Mouse (Mus musculus) adrenal gland, postnatal 25 days (tissue): ENCODE data around the gene Tspan9. TPM values are rescaled to one million over a fixed set of nuclear protein-coding genes. Genes with fewer than 3 reads are reported as not detected.

Source experiments
- DNase-seq: peaks from one replicate; pipeline ENCODE4 v3.0.0; 2021; ENCODE audit warnings: mixed read lengths
- total RNA-seq: library from RNA; stranded (reverse); gene quantifications from 2 replicates; pipeline ENCODE4 v1.2.3, GENCODE M21; 2021

The Tspan9 gene
- total RNA-seq, 1 experiment from 2014 or later = 46.6 TPM

DNA sequence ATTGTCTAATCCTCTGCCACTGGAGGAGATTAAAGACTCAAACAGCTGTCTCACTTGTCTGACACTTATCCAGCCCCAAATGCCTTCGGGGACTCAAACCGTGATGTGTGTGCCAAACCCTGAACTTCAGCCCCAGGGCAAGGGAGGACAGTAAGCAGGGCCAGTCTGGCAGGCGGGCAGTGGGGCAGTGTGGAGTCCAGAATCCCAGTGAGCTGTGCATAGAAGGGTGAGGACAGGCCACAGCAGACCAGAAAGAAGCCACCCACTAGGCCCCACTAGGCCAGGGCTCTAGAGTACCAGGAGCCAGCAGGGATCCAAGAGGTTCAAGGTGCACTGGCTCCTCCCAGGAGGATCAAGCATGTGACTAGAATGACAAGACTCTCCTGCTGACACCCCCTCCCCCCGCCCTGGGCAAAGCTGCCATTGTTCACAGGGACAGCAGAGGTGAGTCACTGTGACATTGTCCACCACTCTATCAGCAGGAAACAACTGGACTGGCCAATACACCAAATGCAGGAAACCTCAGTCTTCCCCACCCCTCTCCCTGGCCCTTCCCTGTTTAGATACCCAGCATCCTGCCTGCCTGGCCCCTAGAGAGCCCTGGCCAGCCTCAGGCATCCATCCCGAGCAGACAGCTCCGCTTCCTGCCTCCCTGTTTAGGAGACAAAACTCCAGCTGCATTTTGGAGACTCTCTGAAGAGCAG lies 40.9 kb downstream of the Tspan9 start:
- peak; percentile 51 for DNase-seq

DNA sequence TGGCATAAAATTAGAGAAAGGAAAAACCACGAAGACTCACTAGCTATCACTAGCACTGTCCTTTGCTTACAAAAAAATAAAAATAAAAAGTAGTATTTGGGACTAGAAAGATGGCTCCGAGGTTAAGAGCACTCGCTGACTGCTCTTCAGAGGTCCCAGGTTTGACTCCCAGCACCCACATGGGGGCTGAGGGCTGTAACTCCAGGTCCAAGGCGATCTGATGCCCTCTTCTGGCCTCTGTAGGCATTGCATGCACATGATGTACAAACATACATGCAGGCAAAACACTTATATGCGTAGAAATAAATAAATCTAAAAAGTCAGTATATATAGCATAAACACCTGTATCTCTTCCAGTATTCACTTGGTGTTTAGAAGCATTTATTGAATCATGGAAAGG lies 43.5 kb downstream of the Tspan9 start:
- DNase-seq = no peak

DNA sequence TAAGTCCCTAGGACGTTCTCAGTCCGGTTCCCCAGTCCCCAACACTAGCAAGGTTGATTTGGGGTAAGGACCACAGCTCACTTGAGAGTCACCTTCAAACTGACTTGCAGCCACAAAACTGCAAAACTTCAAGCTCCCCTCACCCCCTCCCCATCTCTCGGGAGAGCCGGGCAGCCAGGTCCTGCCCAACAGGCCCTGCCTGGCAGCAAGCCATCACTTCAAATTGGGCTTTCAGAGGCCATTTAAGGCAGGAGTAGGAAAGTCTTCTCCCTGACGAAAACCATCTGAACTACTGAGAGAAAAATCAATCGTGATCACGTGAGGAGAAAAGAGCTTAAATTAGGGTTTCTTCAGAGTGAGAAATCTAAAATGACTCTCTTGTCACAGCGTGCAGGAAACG lies 44.2 kb downstream of the Tspan9 start:
- DNase-seq = no peak

DNA sequence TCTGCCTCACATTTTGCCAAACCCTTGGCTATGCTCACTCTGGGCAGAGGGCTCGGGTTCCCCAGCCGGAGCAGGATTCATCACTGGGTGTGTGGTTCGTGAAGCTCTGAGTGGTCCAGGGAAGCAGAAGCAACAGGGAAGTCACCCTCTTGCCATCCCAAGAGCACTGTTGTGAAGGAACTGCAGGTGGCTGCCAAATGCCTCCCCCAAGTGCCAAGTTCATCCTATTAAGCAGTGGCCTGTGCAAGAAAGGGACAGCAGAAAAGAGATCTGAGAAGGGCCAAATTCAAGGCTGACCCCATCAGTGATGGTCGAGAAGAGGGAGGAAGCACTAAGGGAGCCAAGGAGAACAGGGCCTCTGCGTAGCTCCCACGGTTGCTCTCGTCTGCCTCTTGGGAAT lies 46.9 kb downstream of the Tspan9 start:
- DNase-seq = no peak

GRCm38 (mm10) chr6:128095906-128096305 lies 47.5 kb downstream of the Tspan9 start:
- DNase-seq = no peak

- DNase-seq = no peak
Measured at GRCm38 (mm10) chr6:128095131-128095530, 48.3 kb downstream of the Tspan9 start.

DNA sequence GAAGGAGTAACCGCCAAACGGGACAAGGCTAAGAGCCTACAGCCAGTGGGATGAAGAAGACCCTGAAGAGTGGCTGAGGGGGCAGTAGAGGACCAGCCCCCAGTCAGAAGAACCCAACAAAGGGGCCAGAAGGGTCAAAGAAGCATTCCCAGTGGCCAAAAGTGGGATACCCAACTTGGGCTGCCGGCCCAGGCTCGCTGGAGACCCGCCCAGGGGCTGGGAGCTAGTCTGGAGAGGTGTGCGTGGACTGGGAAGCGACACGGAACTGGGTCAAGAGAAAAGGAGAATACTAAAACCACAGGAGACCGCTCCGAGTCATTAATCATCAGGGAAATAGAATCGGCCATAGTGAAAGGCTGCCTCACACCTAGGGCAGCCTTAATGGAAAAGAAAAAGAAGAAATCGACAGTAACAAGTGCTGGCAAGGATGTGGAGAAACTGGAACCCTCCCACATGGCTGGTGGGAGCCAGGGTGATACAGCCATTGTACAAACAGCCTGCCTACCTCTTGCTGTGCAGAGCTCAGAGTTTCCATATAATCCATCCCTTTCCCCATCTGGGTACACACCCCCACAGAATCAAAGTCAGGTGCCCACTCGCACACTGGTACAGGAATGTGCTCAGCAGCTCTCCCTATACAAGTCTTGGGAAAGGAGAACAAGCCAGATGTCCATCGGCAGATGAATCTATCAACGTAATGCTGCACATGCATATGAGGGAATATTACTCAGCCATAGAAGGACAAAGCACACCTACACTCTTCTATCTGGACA lies 49.4 kb downstream of the Tspan9 start:
- no peak for DNase-seq

- DNase-seq = no peak
Measured at GRCm38 (mm10) chr6:128092621-128093020, 50.8 kb downstream of the Tspan9 start.

GRCm38 (mm10) chr6:128091833-128092166 lies 51.6 kb downstream of the Tspan9 start:
- no peak for DNase-seq

GRCm38 (mm10) chr6:128090985-128091832 lies 52.2 kb downstream of the Tspan9 start:
- DNase-seq = no peak

- no peak for DNase-seq
Measured at GRCm38 (mm10) chr6:128089770-128090702, 53.4 kb downstream of the Tspan9 start.

DNA sequence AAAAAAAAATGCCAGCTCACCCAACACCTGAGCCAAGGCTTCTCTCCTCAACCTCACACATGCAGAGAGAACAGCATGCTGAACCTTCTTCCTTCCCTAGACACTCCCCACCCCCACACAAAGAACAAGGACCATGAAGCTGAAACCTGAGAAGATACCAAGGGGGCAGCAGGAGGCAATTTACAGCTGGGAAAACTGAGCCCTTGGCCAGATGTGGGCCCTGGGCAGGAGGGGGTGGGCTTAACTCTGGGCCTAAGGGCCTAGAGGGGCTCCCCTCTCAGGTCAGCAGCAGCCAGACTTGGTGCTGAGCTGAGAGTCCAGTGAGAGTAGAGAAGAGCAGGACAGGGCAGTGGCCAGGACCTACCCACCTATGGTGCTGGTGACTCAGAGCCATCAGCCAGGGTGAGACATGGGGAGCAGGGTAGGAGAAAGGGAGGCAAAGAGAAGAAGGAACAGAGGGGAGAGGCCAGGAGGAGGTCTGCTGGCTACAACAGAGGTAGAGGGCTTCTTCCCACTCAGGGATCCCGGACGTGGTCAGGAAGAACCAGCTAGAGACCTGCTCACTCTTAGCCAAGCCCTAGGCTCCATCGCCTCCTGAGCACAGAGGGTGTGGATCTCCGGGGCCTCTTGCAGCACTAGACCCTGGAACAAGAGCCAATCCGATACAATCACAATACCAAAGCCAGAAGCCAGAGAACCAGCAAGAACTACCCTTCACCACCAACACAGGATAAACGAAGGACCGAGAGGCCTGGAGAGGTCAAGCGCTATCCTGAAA lies 54.5 kb downstream of the Tspan9 start:
- DNase-seq = no peak

- no peak for DNase-seq
Measured at GRCm38 (mm10) chr6:128085488-128086066, 57.8 kb downstream of the Tspan9 start.

DNA sequence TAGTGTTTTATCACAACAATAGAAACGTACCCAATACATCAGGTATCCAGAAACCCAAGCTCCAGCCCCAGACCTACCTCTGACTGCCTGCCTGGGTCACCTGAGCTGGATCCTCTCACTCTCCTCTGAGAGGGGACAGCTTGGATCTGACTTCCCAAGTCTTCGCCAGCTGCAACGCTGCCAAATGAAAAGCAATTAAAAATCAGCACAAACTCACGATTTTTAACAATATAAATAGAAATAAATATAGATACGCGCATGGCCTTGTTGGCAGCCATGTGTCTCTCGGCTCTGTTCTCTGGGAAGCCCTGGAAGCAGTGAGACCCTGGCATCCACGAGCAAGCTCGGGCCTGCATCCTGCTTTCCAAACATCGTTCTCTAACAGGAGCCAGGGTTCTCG lies 60.1 kb downstream of the Tspan9 start:
- no peak for DNase-seq

- no peak for DNase-seq
Measured at GRCm38 (mm10) chr6:128081781-128082180, 61.6 kb downstream of the Tspan9 start.

DNA sequence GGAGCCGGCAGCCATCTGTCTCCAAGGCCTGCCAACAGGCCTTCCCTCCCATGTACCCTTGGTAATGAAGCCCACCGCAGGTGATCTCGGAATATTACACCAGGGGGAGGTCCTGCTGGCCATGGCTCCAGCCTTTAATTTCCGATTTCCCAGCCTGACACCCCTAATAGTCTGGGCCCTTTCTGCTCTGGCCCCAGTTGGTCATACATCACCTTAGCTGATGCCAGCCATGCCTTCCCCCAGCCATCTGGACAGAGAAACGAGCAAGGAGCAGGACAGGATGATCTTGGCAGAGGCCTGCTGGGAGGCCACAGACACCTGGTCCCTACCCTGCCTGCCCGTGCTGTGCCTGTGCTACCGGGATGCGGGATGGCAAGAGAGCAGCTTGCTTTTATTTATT lies 62.1 kb downstream of the Tspan9 start:
- no peak for DNase-seq

DNA sequence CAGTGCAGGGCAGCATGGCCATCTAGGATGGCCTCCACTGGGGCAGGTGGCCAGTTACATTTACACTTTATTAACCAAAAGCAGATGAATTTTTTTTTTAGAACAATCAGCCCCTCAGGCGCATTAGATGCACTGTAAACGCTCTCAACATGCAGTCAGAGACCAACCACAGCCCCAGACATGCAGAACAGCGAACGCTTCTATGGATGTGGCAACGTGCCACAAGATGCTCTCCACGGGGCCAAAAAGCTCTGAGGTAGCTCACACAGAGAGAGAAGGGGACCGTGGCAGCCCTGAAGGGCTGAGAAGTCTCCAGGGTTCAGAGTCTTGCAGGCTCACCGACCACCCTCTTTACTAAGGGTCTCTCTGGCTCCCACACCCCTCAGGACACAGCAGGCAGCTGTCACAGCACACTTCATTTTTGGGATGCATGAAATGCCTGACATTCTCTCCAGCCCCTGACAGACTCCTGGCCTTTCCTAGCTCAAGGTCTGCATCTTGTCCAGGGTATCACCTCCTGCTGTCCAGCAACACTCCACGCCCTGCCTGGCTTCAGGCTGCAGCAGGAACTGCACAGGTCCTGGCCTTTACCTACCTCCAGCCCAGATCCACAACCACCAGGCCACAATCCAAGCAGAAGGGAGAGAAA lies 63.7 kb downstream of the Tspan9 start:
- no peak for DNase-seq

GRCm38 (mm10) chr6:128078508-128078907 lies 64.9 kb downstream of the Tspan9 start:
- DNase-seq = no peak

DNA sequence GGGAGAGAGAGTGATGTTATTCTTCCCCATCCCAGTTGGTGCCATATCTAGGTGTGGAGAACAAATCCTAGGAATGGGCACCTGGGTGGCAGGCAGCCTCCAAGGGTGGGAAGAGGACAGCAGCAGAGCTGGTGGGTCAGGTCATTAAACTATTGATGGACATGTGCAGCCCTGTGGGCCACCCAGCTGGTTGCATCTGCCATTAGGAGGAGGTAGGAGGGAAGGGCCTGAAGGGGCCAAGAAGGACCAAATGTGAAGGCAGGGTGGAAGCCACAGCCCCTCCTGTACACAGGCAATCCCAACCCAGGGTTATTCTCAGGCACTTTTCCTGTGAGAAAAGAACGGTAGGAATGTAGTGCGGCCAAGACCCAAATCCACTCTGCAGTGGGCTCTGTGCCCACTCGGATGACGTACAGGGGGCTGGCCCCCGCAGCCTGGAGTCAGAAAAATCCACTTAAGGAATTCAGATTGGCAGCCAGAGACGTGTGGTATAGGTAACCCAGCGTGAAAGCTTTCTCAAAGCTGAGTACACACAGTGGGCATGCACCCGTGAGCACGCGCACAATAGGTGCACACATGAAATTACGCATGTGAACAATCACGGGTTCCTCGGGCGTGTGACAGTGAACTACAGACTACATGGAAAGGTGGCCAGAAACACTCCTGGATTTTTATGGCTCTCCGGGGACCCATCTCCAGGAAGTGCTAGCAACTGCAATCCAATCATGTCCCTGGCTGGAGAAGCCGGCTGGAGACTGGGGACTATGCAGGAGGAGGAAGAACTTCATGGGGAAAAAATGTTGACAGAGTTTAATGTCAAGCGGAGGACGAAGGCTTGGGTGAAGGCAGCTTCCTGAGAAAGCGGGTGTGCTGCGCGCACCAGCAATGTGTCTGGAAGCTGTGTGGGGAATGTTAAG lies 67.0 kb downstream of the Tspan9 start:
- DNase-seq = no peak
